Mouse (Mus musculus): ENCODE measurements around the gene Gm44511.
"Not testable (repeated sequence)": the region's sequence is repeated elsewhere in the genome, so short reads cannot be mapped to it uniquely, and the experiment has no call there.

The Gm44511 gene

GRCm38 (mm10) chr6:128760416-128761143 is 65.5 kb downstream of the Gm44511 start:
- DNase-seq (ENCODE audit: low spot score) = peak; percentile 92

- peak; percentile 93 for DNase-seq (ENCODE audit: low spot score)
Observed at GRCm38 (mm10) chr6:128760016-128760415, 66.1 kb downstream of the Gm44511 start.

GRCm38 (mm10) chr6:128759221-128759950 is 66.7 kb downstream of the Gm44511 start:
- no peak for DNase-seq (ENCODE audit: low spot score)

GRCm38 (mm10) chr6:128755402-128755763 is 70.7 kb downstream of the Gm44511 start:
- not testable (repeated sequence) for DNase-seq (ENCODE audit: low spot score)

- not testable (repeated sequence) for DNase-seq (ENCODE audit: low spot score)
Observed at GRCm38 (mm10) chr6:128754748-128755401, 71.2 kb downstream of the Gm44511 start.

- not testable (repeated sequence) for DNase-seq (ENCODE audit: low spot score)
Observed at GRCm38 (mm10) chr6:128754265-128754664, 71.8 kb downstream of the Gm44511 start.

- peak; percentile 93 for DNase-seq (ENCODE audit: low spot score)
Observed at GRCm38 (mm10) chr6:128753610-128754224, 72.4 kb downstream of the Gm44511 start.

GRCm38 (mm10) chr6:128747006-128747405 is 79.1 kb downstream of the Gm44511 start:
- DNase-seq (ENCODE audit: low spot score) = not testable (repeated sequence)

- no peak for DNase-seq (ENCODE audit: low spot score)
Observed at GRCm38 (mm10) chr6:128737445-128737844, 88.7 kb downstream of the Gm44511 start.

- peak; percentile 22 for DNase-seq (ENCODE audit: low spot score)
Observed at GRCm38 (mm10) chr6:128736100-128736499, 90.0 kb downstream of the Gm44511 start.

GRCm38 (mm10) chr6:128734896-128735295 is 91.2 kb downstream of the Gm44511 start:
- no peak for DNase-seq (ENCODE audit: low spot score)

- DNase-seq (ENCODE audit: low spot score) = no peak
Observed at GRCm38 (mm10) chr6:128733908-128734679, 92.0 kb downstream of the Gm44511 start.

- no peak for DNase-seq (ENCODE audit: low spot score)
Observed at GRCm38 (mm10) chr6:128732032-128732431, 94.1 kb downstream of the Gm44511 start.
